Mouse (Mus musculus) central nervous system, embryonic 18 days (tissue): Measurements from ENCODE around the gene Safb. TPM values are rescaled to one million over a fixed set of nuclear protein-coding genes. Genes with fewer than 3 reads are reported as not detected.

ENCODE experiments used
- polyA plus RNA-seq: library from polyadenylated mRNA; depleted of rRNA; stranded (reverse); fragments of >200 nt; gene quantifications from 2 replicates; pipeline ENCODE4 v1.2.3, GENCODE M21; 2012; rRNA removed

The Safb gene
- 111 and 125 TPM in 2 replicates for polyA plus RNA-seq

DNA sequence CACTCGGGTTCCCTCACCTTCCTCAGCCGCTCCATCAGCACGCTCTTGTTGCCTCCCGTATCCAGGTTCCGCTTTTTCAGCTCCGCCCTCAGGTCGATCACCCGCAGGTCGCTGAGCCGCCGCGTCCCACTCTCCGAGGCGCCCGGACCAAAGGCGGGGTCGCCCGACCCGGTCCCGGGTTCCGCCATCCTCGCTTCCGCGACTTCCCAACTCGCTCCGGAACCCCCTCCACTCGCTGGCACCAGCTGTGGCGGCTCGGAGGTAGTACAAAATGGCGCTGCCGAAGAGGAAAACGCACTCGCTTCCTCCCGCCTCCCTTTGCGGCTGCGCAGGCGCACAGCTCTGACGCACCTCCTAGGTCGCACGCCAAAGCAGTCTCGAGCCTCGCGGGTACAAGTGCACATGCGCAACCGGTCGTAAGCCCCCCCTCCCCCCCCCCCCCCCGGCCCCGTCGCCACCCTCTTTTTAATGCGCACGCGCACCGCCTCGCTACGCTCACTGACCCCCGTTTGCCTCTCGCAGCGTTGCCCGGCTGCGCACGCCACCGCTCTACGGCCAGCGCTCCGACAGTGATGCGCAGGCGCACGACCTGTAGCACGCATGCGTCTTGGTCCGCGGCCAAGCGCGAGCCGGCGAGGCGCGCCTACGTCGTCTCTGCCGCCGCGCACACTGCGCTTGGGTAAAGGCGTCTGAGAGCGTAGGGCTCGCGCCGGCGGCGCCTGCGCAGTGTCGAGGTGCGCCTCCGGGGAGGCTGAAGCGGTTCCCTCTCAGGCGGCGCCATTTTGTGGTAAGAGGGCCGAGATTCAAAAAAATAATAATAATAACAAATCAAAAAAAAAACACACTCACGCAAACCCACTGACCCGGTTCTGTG lies at the start of gene Safb, which contains the start of gene Safb2:
Gene Safb, plus strand, starts transcription at position 569 of the 874 bp plus-strand sequence.
Gene Safb2, minus strand, starts transcription at position 329 of the 874 bp plus-strand sequence.

DNA sequence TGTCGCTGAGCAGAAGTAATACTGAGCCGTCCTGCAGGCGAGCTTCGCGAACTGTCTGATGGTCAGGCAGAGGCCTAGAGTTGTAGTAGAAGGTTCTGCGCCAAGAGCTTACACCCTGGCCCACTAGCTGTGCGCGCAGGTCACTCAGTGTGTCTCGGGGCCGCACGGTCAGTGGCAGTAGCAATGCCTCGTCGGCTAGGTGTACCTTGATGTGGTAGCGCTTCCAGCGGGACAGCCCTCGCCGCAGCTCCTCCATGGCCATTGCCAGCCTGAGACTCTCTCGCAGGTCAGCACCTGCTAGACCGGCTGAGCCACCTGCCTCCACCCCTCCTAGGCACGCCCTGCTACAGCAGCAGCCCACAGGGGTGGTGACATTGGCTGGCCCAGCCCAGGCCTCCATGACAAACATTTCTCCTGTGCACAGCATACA lies 30.5 kb upstream of the Safb start, which contains the start of gene Gm20219:
Gene Gm20219, minus strand, starts transcription at position 266 of the 430 bp plus-strand sequence.

DNA sequence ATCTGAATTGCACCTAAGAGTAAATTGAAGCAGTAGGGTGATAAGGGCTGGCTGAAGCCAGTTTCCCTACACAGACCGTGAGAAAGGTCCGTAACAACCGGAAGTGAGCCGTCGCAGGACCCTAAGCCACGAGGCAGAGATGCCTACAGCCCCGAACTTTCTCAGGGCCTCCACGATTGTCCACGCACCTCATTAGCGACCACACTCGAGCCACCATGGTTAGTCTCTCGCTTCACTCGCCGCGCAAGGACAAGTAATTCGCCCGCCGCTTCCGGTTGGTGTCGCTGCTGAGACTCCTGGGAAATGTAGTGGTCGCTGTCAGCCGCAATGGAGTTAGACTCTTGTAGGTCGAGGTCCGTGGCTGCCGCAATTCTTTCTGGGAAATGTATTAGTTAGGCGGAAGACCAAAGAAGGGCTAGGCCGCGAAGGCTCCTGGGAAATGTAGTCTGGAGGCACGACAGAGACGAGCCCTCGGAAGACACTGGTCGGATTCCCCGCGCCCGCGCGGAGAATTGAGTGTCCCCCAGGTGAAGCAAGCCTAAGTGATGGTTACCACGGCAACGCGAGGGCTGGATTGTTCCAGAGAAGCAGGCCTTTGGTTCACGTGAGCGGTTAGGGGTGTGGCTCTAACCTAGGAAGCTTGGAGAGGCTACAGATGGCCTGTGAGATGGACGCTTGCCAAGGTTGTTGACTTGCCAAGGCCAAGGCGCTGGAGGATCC lies 25.0 kb downstream of the Safb start, which contains the start of gene 2410015M20Rik:
Gene 2410015M20Rik, minus strand, starts transcription at position 320 of the 720 bp plus-strand sequence.

GRCm38 (mm10) chr17:56613236-56613844 lies 28.7 kb downstream of the Safb start, which contains the start of gene Rpl36:
Rpl36 (plus strand) TSS chr17:56613416.

GRCm38 (mm10) chr17:56626754-56627470 lies 42.3 kb downstream of the Safb start, which contains the start of gene Lonp1:
Lonp1 (minus strand) TSS chr17:56626887.

GRCm38 (mm10) chr17:56627530-56628277 lies 43.1 kb downstream of the Safb start, which contains the start of gene Catsperd:
Catsperd (plus strand) TSS chr17:56628143.

Other genes with a start within 250 kb of the Safb start
- gene Ptprs, start 108.3 kb upstream of the Safb start, polyA plus RNA-seq, result 949 and 1,105 TPM in 2 replicates
- gene Znrf4, start 72.4 kb upstream of the Safb start, polyA plus RNA-seq, result not detected in 2 replicates
- 2.2 and 2.3 TPM in 2 replicates for gene Gm20219, start 30.4 kb upstream of the Safb start, polyA plus RNA-seq
- gene Safb2, start 240 bp upstream of the Safb start, polyA plus RNA-seq, result 70.2 and 80.7 TPM in 2 replicates
- 107 and 117 TPM in 2 replicates for gene 2410015M20Rik, start 24.9 kb downstream of the Safb start, polyA plus RNA-seq
- gene Rpl36, start 28.6 kb downstream of the Safb start, polyA plus RNA-seq, result 1,742 and 1,826 TPM in 2 replicates
- gene Lonp1, start 42.1 kb downstream of the Safb start, polyA plus RNA-seq, result 73.6 and 76.2 TPM in 2 replicates
- 3.9 and 4.6 TPM in 2 replicates for gene Catsperd, start 43.3 kb downstream of the Safb start, polyA plus RNA-seq
- gene Ranbp3, start 88.5 kb downstream of the Safb start, polyA plus RNA-seq, result 137 and 142 TPM in 2 replicates
- 297 and 335 TPM in 2 replicates for gene Ndufa11, start 132.9 kb downstream of the Safb start, polyA plus RNA-seq
- gene Vmac, start 133.2 kb downstream of the Safb start, polyA plus RNA-seq, result 16.2 and 17.9 TPM in 2 replicates
- 4.3 and 4.5 TPM in 2 replicates for gene Nrtn, start 172.7 kb downstream of the Safb start, polyA plus RNA-seq
- gene Dus3l, start 179.9 kb downstream of the Safb start, polyA plus RNA-seq, result 192 and 196 TPM in 2 replicates
- 2.1 and 2.4 TPM in 2 replicates for gene Prr22, start 185.4 kb downstream of the Safb start, polyA plus RNA-seq
- gene Rfx2, start 246.2 kb downstream of the Safb start, polyA plus RNA-seq, result 3.2 and 3.9 TPM in 2 replicates